Mouse (Mus musculus) T-helper 2 cell (primary cell): ENCODE results near the gene Adcy4.

ENCODE experiments used
- in situ Hi-C: fragments of 300-600 bp; cut with MboI, MseI; formaldehyde crosslinking; loops from one replicate; pipeline ENCODE4 v1.15.1; 2025; ENCODE audit warnings: high pct_unique_total_duplicates

Adcy4 gene

GRCm38 (mm10) chr14:55783958-55784235 lies at the start of gene Adcy4:
TSS of gene Adcy4 (minus strand) at chr14:55784095.
- in situ Hi-C loops: no loop called here

GRCm38 (mm10) chr14:55833126-55833525 lies 49.2 kb upstream of the Adcy4 start:
- in situ Hi-C loops: loop anchor here (5.0 kb wide), 1 partner anchor 46 kb away; the partner anchor contains the start of gene Ripk3

DNA sequence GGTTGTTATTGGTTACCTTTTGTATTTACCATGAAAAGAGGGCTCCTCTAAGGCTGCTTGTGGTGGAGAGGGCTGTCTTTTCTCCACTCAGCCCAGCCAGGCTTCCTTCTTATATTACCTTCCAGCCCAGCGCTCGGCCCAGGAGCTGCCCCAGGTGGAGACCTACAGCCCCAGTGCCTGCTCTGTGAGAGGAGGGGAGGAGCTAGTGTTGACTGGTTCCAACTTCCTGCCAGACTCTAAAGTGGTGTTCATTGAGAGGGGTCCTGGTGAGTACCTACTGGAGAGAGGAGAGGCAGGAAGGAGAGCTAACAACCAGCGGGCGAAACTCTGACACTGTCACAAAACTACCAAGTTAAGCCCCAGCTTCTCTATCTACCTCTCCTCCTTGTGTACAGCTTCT lies 46.4 kb upstream of the Adcy4 start:
- in situ Hi-C loops: loop anchor here (5.0 kb wide), 1 partner anchor 43 kb away; the partner anchor contains the start of gene Ripk3

DNA sequence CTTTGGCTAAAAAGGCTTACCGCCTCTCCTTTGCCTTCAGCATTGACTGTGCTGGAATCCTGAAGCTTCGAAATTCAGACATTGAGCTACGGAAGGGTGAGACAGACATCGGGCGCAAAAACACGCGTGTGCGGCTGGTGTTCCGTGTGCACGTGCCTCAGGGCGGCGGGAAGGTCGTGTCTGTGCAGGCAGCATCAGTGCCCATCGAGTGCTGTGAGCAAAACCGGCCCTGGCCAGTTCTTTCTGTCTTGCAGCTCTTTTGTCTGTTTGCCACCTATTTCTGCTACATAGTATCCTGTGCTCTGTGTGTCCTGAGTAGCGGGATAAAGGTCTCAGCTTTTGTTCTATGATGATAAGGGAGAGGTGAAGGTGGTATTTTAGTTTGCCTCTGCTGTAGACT lies 46.0 kb upstream of the Adcy4 start:
- in situ Hi-C loops: loop anchor here (5.0 kb wide), 1 partner anchor 43 kb away; the partner anchor contains the start of gene Ripk3

GRCm38 (mm10) chr14:55828716-55829263 lies 44.9 kb upstream of the Adcy4 start:
- in situ Hi-C loops: no loop called here

- in situ Hi-C loops: no loop called here
Measured at GRCm38 (mm10) chr14:55826551-55827340, 42.9 kb upstream of the Adcy4 start.

- in situ Hi-C loops: no loop called here
Measured at GRCm38 (mm10) chr14:55826142-55826541, 42.2 kb upstream of the Adcy4 start.

DNA sequence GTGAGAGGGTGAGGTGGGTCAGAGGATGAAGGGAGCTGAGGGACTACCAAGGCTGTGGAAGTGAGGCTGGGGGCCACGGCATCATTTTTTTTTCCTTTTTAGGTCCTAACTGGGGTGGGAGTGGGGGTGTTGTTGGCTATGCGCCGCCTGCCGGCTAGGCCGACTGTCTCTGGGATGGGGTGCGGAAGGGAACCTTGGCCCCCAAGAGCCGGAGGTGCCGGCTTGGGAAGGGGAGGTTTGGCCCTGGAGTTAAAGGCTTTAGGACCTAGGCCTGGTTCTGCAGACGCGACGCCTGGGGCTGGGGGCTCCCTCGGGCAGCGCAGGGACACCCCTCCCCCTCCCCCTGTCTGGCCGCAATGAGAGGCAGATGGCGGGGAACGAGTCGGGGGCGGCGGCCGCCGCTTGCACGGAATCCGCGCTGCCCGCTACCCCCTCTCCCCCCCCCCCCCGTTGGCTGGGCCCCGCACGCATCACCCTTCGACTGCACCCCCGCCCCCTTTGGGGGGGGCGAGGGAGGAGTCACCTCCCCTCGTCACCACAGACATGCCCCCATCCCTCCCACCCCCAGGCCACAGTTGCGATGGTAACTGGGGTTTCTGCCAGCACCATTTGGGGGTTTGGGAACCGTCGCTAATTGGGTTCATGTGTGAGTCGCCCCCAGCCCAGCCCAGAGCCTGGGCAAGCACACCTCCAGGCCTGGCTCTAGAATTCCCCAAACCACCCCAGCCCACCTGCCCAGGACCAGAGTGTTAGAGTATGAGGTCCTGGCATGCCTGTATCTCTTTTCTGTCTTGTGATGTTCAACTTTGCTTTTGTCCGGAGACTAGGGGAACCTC lies 41.5 kb upstream of the Adcy4 start:
- in situ Hi-C loops: no loop called here

DNA sequence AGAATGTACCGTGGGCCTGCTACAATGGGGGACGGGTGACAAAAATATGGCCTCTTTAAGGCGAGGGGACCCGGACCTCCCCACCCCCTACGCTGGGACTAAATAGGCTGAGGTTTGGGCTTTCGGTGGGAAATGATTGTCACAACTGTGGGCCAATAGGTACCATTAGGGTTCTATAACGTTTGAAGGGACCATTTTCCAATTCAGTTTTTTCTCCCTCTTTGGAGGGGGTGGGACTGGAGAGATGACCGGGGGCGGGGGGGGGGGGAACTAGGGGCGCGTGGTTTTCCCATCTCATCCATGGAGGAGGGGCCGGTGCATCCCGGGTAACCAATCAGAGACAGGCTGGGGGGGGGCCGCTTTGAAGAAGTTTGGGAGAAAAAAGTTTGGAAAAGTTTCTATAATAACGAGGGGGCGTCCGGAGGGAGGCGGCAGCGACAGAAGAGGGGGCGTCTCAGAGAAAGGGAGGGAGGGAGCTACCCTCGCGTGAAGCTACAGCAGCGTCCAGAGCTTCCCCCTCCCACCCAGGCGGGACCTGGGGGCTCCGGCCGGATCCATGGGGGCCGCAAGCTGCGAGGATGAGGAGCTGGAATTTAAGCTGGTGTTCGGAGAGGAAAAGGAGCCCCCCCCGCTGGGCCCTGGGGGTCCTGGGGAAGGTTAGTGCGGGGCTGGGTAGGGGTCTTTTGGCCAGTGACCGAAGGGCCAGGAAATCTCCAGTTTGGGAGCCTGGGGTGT lies 40.8 kb upstream of the Adcy4 start:
- in situ Hi-C loops: no loop called here

GRCm38 (mm10) chr14:55824001-55824480 lies 40.1 kb upstream of the Adcy4 start:
- in situ Hi-C loops: no loop called here

DNA sequence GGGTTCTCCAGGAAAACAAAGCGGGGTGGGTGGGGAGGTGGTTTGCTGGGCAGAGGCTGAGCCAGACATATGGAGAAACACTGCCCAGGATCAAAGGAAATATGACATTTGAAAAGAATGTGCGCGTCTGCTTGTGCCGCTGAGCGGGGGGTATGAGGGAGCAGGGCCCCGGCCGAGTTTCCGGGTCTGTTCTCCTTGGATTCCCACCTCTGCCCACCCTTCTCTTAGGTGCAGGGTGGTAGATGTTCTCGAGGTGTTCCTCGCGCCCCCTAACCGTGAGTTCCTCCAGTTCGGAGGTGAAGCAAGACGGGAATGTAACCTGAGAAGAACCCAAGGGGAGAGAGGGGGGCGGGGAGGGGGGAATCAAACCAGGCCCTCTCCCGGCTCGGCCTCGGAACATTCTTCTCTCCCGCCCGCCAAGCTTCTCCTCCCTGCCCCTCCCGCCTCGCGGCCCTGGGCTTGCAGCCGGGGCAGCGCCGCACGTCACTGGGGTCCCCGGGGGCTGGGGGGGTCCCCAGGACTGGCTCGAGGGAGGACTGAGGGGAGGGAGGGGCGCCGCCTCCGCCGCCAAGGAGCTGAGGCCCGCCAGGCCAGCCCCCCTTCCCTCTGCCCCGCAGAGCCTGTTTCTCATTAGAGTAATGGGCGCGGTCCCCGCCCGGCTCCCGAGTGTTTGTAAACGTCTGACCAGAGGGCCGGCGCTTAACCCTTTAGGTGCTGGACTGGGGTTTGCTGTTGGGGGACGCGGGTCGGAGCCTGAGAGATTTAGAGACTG lies 39.3 kb upstream of the Adcy4 start, which contains the start of gene Nfatc4:
Gene Nfatc4, plus strand, starts transcription at position 154 of the 772 bp plus-strand sequence.
- in situ Hi-C loops: no loop called here

DNA sequence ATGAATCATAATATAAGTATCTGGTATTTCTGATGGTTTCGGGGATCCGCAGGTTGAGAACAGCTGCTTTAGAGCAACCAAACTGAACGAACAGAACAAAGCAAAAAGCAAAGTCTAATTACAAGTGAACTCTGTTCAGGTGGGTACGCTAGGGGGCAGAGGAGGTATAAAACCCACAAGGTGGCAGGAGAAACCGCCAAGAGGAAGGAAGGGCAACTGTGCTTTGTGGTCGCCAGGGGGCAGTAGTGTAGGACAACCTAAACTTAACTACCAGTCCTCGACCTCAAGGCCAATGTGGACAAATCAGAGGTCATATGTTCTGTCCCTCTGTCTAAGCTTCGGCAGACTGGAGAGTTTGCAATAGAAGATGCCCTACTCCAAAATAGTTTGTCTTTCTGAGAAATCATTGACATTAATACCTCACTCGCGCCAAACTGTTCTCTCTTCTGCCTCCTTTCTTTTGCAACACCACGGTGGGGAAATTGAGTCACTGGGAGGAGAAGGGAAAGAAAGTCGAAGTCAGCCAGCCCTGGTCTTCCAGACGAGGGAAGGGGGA lies 38.6 kb upstream of the Adcy4 start:
- in situ Hi-C loops: no loop called here

DNA sequence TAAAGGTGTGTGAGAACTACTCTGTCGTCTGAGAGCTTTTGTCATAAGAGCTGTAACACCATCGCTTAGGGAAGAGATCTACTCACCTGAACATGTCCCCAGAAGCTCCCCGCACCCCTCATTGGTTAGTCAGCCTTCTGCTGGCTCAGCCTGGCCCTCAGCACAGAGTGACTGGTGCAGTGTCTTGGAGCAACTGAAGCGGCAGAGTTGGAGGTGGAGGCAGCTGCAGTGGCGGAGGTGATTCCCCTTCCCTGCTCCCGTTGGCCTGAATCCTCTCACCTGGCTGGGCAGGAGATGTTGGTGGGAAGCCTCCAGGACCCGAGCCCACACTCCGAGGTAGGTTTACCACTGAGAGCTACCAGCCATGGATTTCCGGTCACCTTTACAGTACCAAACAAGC lies 36.7 kb upstream of the Adcy4 start:
- in situ Hi-C loops: no loop called here

GRCm38 (mm10) chr14:55819845-55820405 lies 36.0 kb upstream of the Adcy4 start:
- in situ Hi-C loops: no loop called here

- in situ Hi-C loops: no loop called here
Measured at GRCm38 (mm10) chr14:55815310-55815751, 31.4 kb upstream of the Adcy4 start.

GRCm38 (mm10) chr14:55814885-55815284 lies 31.0 kb upstream of the Adcy4 start:
- in situ Hi-C loops: no loop called here

GRCm38 (mm10) chr14:55795380-55796163 lies 11.7 kb upstream of the Adcy4 start:
- in situ Hi-C loops: no loop called here

GRCm38 (mm10) chr14:55793946-55794345 lies 10.1 kb upstream of the Adcy4 start:
- in situ Hi-C loops: no loop called here

DNA sequence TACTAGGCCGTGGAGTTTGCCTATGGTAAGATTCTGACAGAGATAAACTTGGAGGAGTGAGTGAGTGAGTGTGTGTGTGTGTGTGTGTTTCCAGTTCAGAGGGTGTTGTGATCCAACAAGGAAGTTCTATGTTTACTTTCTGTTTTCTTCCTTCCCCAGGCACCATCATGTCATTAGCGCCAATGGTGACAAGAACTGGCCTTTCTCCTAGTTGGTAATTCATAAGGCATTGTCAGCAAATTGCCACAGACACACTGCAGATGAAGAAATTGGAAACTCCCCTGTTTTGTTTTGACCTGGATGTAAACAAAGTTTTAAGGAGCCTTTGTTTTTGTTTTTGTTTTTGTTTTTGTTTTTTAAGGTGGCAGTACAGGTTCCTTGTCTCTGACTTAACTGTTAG lies 9.6 kb upstream of the Adcy4 start:
- in situ Hi-C loops: no loop called here
